ENCODE assay signal across 16 mouse cellular contexts in genomic region chr8:111594044-111594840, GRCm38 (mm10). TPM values are rescaled to one million over a fixed set of nuclear protein-coding genes. Genes with fewer than 3 reads are reported as not detected.
DNase-seq lines count a peak whose midpoint lies in the region; ATAC-seq lines count a peak whose summit lies in the region.
"Had no signal": no experiment of that assay in that cellular context is flagged by ENCODE, and none has a peak within 500 bp of the region (broad histone marks: within the 10 kb centered on the region; RNA-seq: fewer than 3 reads in every experiment).

No protein-coding gene starts in this region.

- intact Hi-C loops in heart, postnatal 10 days (cut with DNase I), result no loop called here

- no peak overlapping the region for H3K4me2 ChIP-seq in heart, embryonic 14.5 days (ENCODE audit: low read length)
- H3K4me2 ChIP-seq in neural tube, embryonic 13.5 days, result no peak overlapping the region
- H3K4me2 ChIP-seq: intestine, embryonic 15.5 days had no signal

- no peaks in the 10 kb centered on the region for H3K36me3 ChIP-seq in heart, embryonic 14.5 days (ENCODE audit: control insufficient read depth, insufficient read depth, low read length)
- no peaks in the 10 kb centered on the region for H3K36me3 ChIP-seq in neural tube, embryonic 13.5 days
- H3K36me3 ChIP-seq: intestine, embryonic 15.5 days; liver, embryonic 13.5 days had no signal

- WGBS in heart, embryonic 14.5 days, result 79% methylated on average over 3 of the region's 3 CpGs
- WGBS in neural tube, embryonic 13.5 days, result 70% methylated on average over 3 of the region's 3 CpGs

- peak overlapping the region; percentile 24 to 78; a peak in 3 of 4 replicates for H3K27ac ChIP-seq in heart, embryonic 14.5 days (replicated peaks in 1 of 2; ENCODE audit: control insufficient read depth in 1 of 2, insufficient read depth in 1 of 2, low read depth in 2 of 2, low read length in 2 of 2)
- H3K27ac ChIP-seq in neural tube, embryonic 13.5 days (replicated peaks), result 0 out of 2 replicates have a peak overlapping the region, but pooled peaks have one; percentile 10
- 0 out of 2 replicates have a peak overlapping the region, but pooled peaks have one; percentile 6 for H3K27ac ChIP-seq in brown adipose tissue, adult 24 weeks (replicated peaks; ENCODE audit: low read depth, low read length)
- H3K27ac ChIP-seq: embryonic facial prominence, embryonic 10.5 days; hindbrain, embryonic 10.5 days; intestine, embryonic 15.5 days; liver, embryonic 13.5 days had no signal

- H3K27me3 ChIP-seq in heart, embryonic 14.5 days (ENCODE audit: control insufficient read depth, insufficient read depth, low read length), result no peaks in the 10 kb centered on the region
- H3K27me3 ChIP-seq in neural tube, embryonic 13.5 days, result no peaks in the 10 kb centered on the region
- H3K27me3 ChIP-seq: intestine, embryonic 15.5 days; liver, embryonic 13.5 days had no signal

- H3K4me3 ChIP-seq in heart, embryonic 14.5 days (ENCODE audit: control insufficient read depth in 1 of 2, insufficient read depth in 1 of 2, low read depth in 1 of 2, low read length in 2 of 2), result no peak overlapping the region
- no peak overlapping the region for H3K4me3 ChIP-seq in neural tube, embryonic 13.5 days
- no peak overlapping the region for H3K4me3 ChIP-seq in brown adipose tissue, adult 24 weeks (ENCODE audit: insufficient read depth, low read depth, low read length)
- H3K4me3 ChIP-seq: embryonic facial prominence, embryonic 10.5 days; hindbrain, embryonic 10.5 days; intestine, embryonic 15.5 days; liver, embryonic 13.5 days had no signal

- peaks cover 32 to 72% of the 10 kb centered on the region in 2 experiments for H3K4me1 ChIP-seq in heart, embryonic 14.5 days (ENCODE audit: control insufficient read depth in 2 of 2, insufficient read depth in 2 of 2, low read length in 2 of 2)
- peaks cover 68% of the 10 kb centered on the region for H3K4me1 ChIP-seq in neural tube, embryonic 13.5 days (replicated peaks)
- H3K4me1 ChIP-seq in brown adipose tissue, adult 24 weeks (ENCODE audit: control insufficient read depth, insufficient read depth, insufficient read length, low read length), result peaks cover 54% of the 10 kb centered on the region

- H3K9ac ChIP-seq in heart, embryonic 14.5 days (ENCODE audit: low read length), result no peak overlapping the region
- no peak overlapping the region for H3K9ac ChIP-seq in neural tube, embryonic 13.5 days
- H3K9ac ChIP-seq: intestine, embryonic 15.5 days; liver, embryonic 13.5 days had no signal

- no peaks in the 10 kb centered on the region for H3K9me3 ChIP-seq in heart, embryonic 14.5 days (ENCODE audit: control insufficient read depth, low read length)
- H3K9me3 ChIP-seq in neural tube, embryonic 13.5 days, result no peaks in the 10 kb centered on the region
- H3K9me3 ChIP-seq: embryonic facial prominence, embryonic 10.5 days; hindbrain, embryonic 10.5 days; intestine, embryonic 15.5 days; liver, embryonic 13.5 days had no signal

- ATAC-seq in heart, embryonic 14.5 days (ENCODE audit: insufficient number of reproducible peaks, insufficient read depth, low FRiP score, low read depth), result no peak
- no peak for ATAC-seq in neural tube, embryonic 13.5 days (ENCODE audit: low read depth)
- ATAC-seq: intestine, embryonic 15.5 days had no signal

- no peak for DNase-seq in heart, postnatal 10 days
- DNase-seq in neural tube, embryonic 10.5 days (ENCODE audit: extremely low spot score, low spot score), result no peak
- peak; percentile 58 for DNase-seq in thymus, postnatal 25 days
- no peak for DNase-seq in frontal cortex, adult 2 months (ENCODE audit: extremely low spot score in 1 of 2, low spot score in 1 of 2)
- DNase-seq: adrenal gland, adult 8-10 months; kidney, postnatal 14 days; left cerebral cortex, postnatal 4 days; liver, embryonic 13.5 days; right cerebral cortex, adult 18-20 months; spleen, adult 18-20 months had no signal

RNA-seq across cellular contexts. Expression of gene Ldhd, which starts 35.9 kb away (rescaled TPM):
- polyA plus RNA-seq in heart, embryonic 14.5 days (2014; fragmentation: Nextera tagmentation; extraction: Ambion mirVana), result 0.74 and 0.85 TPM in 2 replicates
- 1 to 10 TPM; 6.0 to 6.2 TPM for total RNA-seq in heart, postnatal 10 days (2021)
- polyA plus RNA-seq in neural tube, embryonic 13.5 days (2015; fragmentation: Nextera tagmentation; extraction: Ambion mirVana), result 0.40 and 0.68 TPM in 2 replicates
- polyA plus RNA-seq in brown adipose tissue, adult 24 weeks (2012; ENCODE audit: insufficient read depth, insufficient read length, missing spikeins), result 84.9 and 93.8 TPM in 2 replicates
- 18.1 and 18.2 TPM in 2 replicates for polyA plus RNA-seq in frontal cortex, adult 2 months (2012; rRNA removed)

RNA-seq across cellular contexts. Expression of gene Zfp1, which starts 49.0 kb away (rescaled TPM):
- polyA plus RNA-seq in heart, embryonic 14.5 days (2014; fragmentation: Nextera tagmentation; extraction: Ambion mirVana), result 14.6 and 17.5 TPM in 2 replicates
- total RNA-seq in heart, postnatal 10 days (2021), result 10 to 100 TPM in 1 of 2 experiments, 1 to 10 TPM in 1; 9.5 to 10.3 TPM
- polyA plus RNA-seq in neural tube, embryonic 13.5 days (2015; fragmentation: Nextera tagmentation; extraction: Ambion mirVana), result 22.0 and 29.5 TPM in 2 replicates
- 5.3 and 6.8 TPM in 2 replicates for polyA plus RNA-seq in brown adipose tissue, adult 24 weeks (2012; ENCODE audit: insufficient read depth, insufficient read length, missing spikeins)
- 27.0 and 30.3 TPM in 2 replicates for polyA plus RNA-seq in frontal cortex, adult 2 months (2012; rRNA removed)

RNA-seq across cellular contexts. Expression of gene Znrf1, which starts 58.3 kb away (rescaled TPM):
- polyA plus RNA-seq in heart, embryonic 14.5 days (2014; fragmentation: Nextera tagmentation; extraction: Ambion mirVana), result 29.7 and 33.8 TPM in 2 replicates
- total RNA-seq in heart, postnatal 10 days (2021), result 10 to 100 TPM; 66.2 to 69.2 TPM
- 86.8 and 100.0 TPM in 2 replicates for polyA plus RNA-seq in neural tube, embryonic 13.5 days (2015; fragmentation: Nextera tagmentation; extraction: Ambion mirVana)
- 17.6 and 24.9 TPM in 2 replicates for polyA plus RNA-seq in brown adipose tissue, adult 24 weeks (2012; ENCODE audit: insufficient read depth, insufficient read length, missing spikeins)
- 157 and 162 TPM in 2 replicates for polyA plus RNA-seq in frontal cortex, adult 2 months (2012; rRNA removed)

Comparison
In these comparisons a context has a peak if more than half of its experiments do, and no peak if none do; other contexts are left out.
1. RNA of gene Ldhd, which starts 35.9 kb away (polyA plus RNA-seq): 84.9 to 93.8 TPM in brown adipose tissue, adult 24 weeks and 18.1 to 18.2 TPM in frontal cortex, adult 2 months; 0.74 to 0.85 TPM in heart, embryonic 14.5 days and 0.40 to 0.68 TPM in neural tube, embryonic 13.5 days; every median in the first group is over 10 times any median in the second.
2. Peak in every context shown above with its lines, with median percentiles within 50 percentile points of each other: H3K27ac ChIP-seq.